Comparison of ENCODE assay signal across 9 mouse cellular contexts in genomic region chr9:44287003-44287400, GRCm38 (mm10). TPM values are rescaled to one million over a fixed set of nuclear protein-coding genes. Genes with fewer than 3 reads are reported as not detected.
DNase-seq lines count a peak whose midpoint lies in the region.
"Had no signal": no experiment of that assay in that cellular context is flagged by ENCODE, and none has a peak within 500 bp of the region (broad histone marks: within the 10 kb centered on the region; RNA-seq: fewer than 3 reads in every experiment).

No protein-coding gene starts in this region.

- peak; percentile 78 for DNase-seq in heart, embryonic 10.5 days (ENCODE audit: low spot score)
- no peak for DNase-seq in heart, postnatal 10 days
- peak; percentile 25 for DNase-seq in MEL-GATA-1-ER (ENCODE audit: extremely low read depth, low read depth)
- DNase-seq in hindbrain, embryonic 10.5 days (ENCODE audit: low spot score): no peak
- DNase-seq in midbrain, embryonic 10.5 days (ENCODE audit: low spot score): no peak
- no peak for DNase-seq in right cerebral cortex, postnatal 36 days (ENCODE audit: low spot score in 2 of 2)
- no peak for DNase-seq in frontal cortex, adult 2 months (ENCODE audit: extremely low spot score in 1 of 2, low spot score in 1 of 2)
- no peak for DNase-seq in cerebellum, adult 11 months

- H3K27me3 ChIP-seq in heart, embryonic 10.5 days (ENCODE audit: insufficient read depth, poor library complexity, severe bottlenecking): peaks cover 47% of the 10 kb centered on the region
- peaks cover 55% of the 10 kb centered on the region for H3K27me3 ChIP-seq in hindbrain, embryonic 10.5 days (ENCODE audit: insufficient read depth, poor library complexity, severe bottlenecking)
- H3K27me3 ChIP-seq in midbrain, embryonic 10.5 days (ENCODE audit: low read depth, poor library complexity, severe bottlenecking): peaks cover 46% of the 10 kb centered on the region
- H3K27me3 ChIP-seq: CH12.LX had no signal

- peaks cover 21% of the 10 kb centered on the region for H3K36me3 ChIP-seq in heart, embryonic 10.5 days
- peaks cover 23% of the 10 kb centered on the region for H3K36me3 ChIP-seq in hindbrain, embryonic 10.5 days
- peaks cover 24% of the 10 kb centered on the region for H3K36me3 ChIP-seq in midbrain, embryonic 10.5 days

- peak overlapping the region; percentile 70 for H3K4me3 ChIP-seq in heart, embryonic 10.5 days
- peak overlapping the region; percentile 78 for H3K4me3 ChIP-seq in hindbrain, embryonic 10.5 days
- H3K4me3 ChIP-seq in midbrain, embryonic 10.5 days: peak overlapping the region; percentile 82

- peaks cover 35% of the 10 kb centered on the region for H3K4me1 ChIP-seq in heart, embryonic 10.5 days
- H3K4me1 ChIP-seq in hindbrain, embryonic 10.5 days (replicated peaks): peaks cover 35% of the 10 kb centered on the region
- peaks cover 40% of the 10 kb centered on the region for H3K4me1 ChIP-seq in midbrain, embryonic 10.5 days

- intact Hi-C loops in heart, postnatal 10 days (cut with DNase I): no loop called here

- H3K9me3 ChIP-seq in heart, embryonic 10.5 days: no peaks in the 10 kb centered on the region
- H3K9me3 ChIP-seq in hindbrain, embryonic 10.5 days: peaks cover 2% of the 10 kb centered on the region; the same call in 1 of the 2 replicates
- H3K9me3 ChIP-seq in midbrain, embryonic 10.5 days (replicated peaks): peaks cover 8% of the 10 kb centered on the region; the same call in 1 of the 2 replicates

- peak overlapping the region; percentile 75 for H3K27ac ChIP-seq in heart, embryonic 10.5 days
- H3K27ac ChIP-seq in hindbrain, embryonic 10.5 days: peak overlapping the region; percentile 87
- H3K27ac ChIP-seq in midbrain, embryonic 10.5 days (replicated peaks): peak overlapping the region; percentile 79

- WGBS in heart, embryonic 10.5 days: 8% methylated on average over 11 of the region's 11 CpGs
- WGBS in hindbrain, embryonic 10.5 days: 8% methylated on average over 11 of the region's 11 CpGs
- WGBS in midbrain, embryonic 10.5 days: 6% methylated on average over 11 of the region's 11 CpGs

RNA-seq across cellular contexts. Expression of gene Abcg4, which starts 1.4 kb away (rescaled TPM):
- 3.4 and 3.9 TPM in 2 replicates for polyA plus RNA-seq in heart, embryonic 10.5 days (2016; fragmentation: Nextera tagmentation; extraction: Ambion mirVana)
- 1 to 10 TPM; 1.0 to 1.5 TPM for total RNA-seq in heart, postnatal 10 days (2021)
- polyA plus RNA-seq in hindbrain, embryonic 10.5 days (2016; fragmentation: Nextera tagmentation; extraction: Ambion mirVana): 4.3 and 7.2 TPM in 2 replicates
- polyA plus RNA-seq in midbrain, embryonic 10.5 days (2016; fragmentation: Nextera tagmentation; extraction: Ambion mirVana): 6.4 and 8.6 TPM in 2 replicates
- 84.5 and 95.1 TPM in 2 replicates for polyA plus RNA-seq in frontal cortex, adult 2 months (2012; rRNA removed)

RNA-seq across cellular contexts. Expression of gene Hinfp, which starts 18.5 kb away (rescaled TPM):
- 23.5 and 25.0 TPM in 2 replicates for polyA plus RNA-seq in heart, embryonic 10.5 days (2016; fragmentation: Nextera tagmentation; extraction: Ambion mirVana)
- total RNA-seq in heart, postnatal 10 days (2021): 10 to 100 TPM; 10.0 to 11.1 TPM
- 30.0 and 30.7 TPM in 2 replicates for polyA plus RNA-seq in hindbrain, embryonic 10.5 days (2016; fragmentation: Nextera tagmentation; extraction: Ambion mirVana)
- polyA plus RNA-seq in midbrain, embryonic 10.5 days (2016; fragmentation: Nextera tagmentation; extraction: Ambion mirVana): 29.4 and 35.8 TPM in 2 replicates
- polyA plus RNA-seq in frontal cortex, adult 2 months (2012; rRNA removed): 32.1 and 32.3 TPM in 2 replicates

RNA-seq across cellular contexts. Expression of gene Nlrx1, which starts 18.6 kb away (rescaled TPM):
- 3.1 and 4.7 TPM in 2 replicates for polyA plus RNA-seq in heart, embryonic 10.5 days (2016; fragmentation: Nextera tagmentation; extraction: Ambion mirVana)
- total RNA-seq in heart, postnatal 10 days (2021): 10 to 100 TPM; 14.9 to 18.3 TPM
- polyA plus RNA-seq in hindbrain, embryonic 10.5 days (2016; fragmentation: Nextera tagmentation; extraction: Ambion mirVana): 2.4 and 3.3 TPM in 2 replicates
- 2.6 and 2.9 TPM in 2 replicates for polyA plus RNA-seq in midbrain, embryonic 10.5 days (2016; fragmentation: Nextera tagmentation; extraction: Ambion mirVana)
- 6.7 and 7.0 TPM in 2 replicates for polyA plus RNA-seq in frontal cortex, adult 2 months (2012; rRNA removed)

RNA-seq across cellular contexts. Expression of gene C2cd2l, which starts 33.1 kb away (rescaled TPM):
- 6.9 and 9.5 TPM in 2 replicates for polyA plus RNA-seq in heart, embryonic 10.5 days (2016; fragmentation: Nextera tagmentation; extraction: Ambion mirVana)
- 10 to 100 TPM; 14.2 to 17.6 TPM for total RNA-seq in heart, postnatal 10 days (2021)
- 9.8 and 17.5 TPM in 2 replicates for polyA plus RNA-seq in hindbrain, embryonic 10.5 days (2016; fragmentation: Nextera tagmentation; extraction: Ambion mirVana)
- polyA plus RNA-seq in midbrain, embryonic 10.5 days (2016; fragmentation: Nextera tagmentation; extraction: Ambion mirVana): 8.6 and 10.8 TPM in 2 replicates
- polyA plus RNA-seq in frontal cortex, adult 2 months (2012; rRNA removed): 201 and 202 TPM in 2 replicates

RNA-seq across cellular contexts. Expression of gene Pdzd3, which starts 35.7 kb away (rescaled TPM):
- polyA plus RNA-seq in heart, embryonic 10.5 days (2016; fragmentation: Nextera tagmentation; extraction: Ambion mirVana): not detected in 2 replicates
- total RNA-seq in heart, postnatal 10 days (2021): 1 to 10 TPM; 2.3 to 3.3 TPM
- polyA plus RNA-seq in hindbrain, embryonic 10.5 days (2016; fragmentation: Nextera tagmentation; extraction: Ambion mirVana): 0.14 TPM in 1 of 2 replicates, not detected in the other
- 0.06 TPM in 1 of 2 replicates, not detected in the other for polyA plus RNA-seq in midbrain, embryonic 10.5 days (2016; fragmentation: Nextera tagmentation; extraction: Ambion mirVana)
- polyA plus RNA-seq in frontal cortex, adult 2 months (2012; rRNA removed): 0.74 and 0.82 TPM in 2 replicates

Comparison
In these comparisons a context has a peak if more than half of its experiments do, and no peak if none do; other contexts are left out.
1. DNase-seq: peak in heart, embryonic 10.5 days (single experiment) and MEL-GATA-1-ER (single experiment); none in heart, postnatal 10 days (0 of 2), hindbrain, embryonic 10.5 days (single experiment), midbrain, embryonic 10.5 days (single experiment), right cerebral cortex, postnatal 36 days (0 of 2), frontal cortex, adult 2 months (0 of 2) and cerebellum, adult 11 months (single experiment).
2. Peak in every context shown above with its lines, with median percentiles within 50 percentile points of each other: H3K27ac ChIP-seq and H3K4me3 ChIP-seq.